Mouse (Mus musculus) heart, postnatal 0 days (tissue): ENCODE measurements at regions not wholly inside any gene's neighbourhood (a gene's known extent, or its start where the extent isn't known, plus 50 kb on each side); places are given as distances from the start of the nearest gene placed in this dataset.

ENCODE experiments used
- CTCF ChIP-seq: IDR thresholded peaks from 2 replicates; pipeline ENCODE4 v1.5.1; 2016; ENCODE audit warnings: antibody characterized with exemption, control low read depth, low read depth
- EP300 ChIP-seq: IDR thresholded peaks from 2 replicates; pipeline ENCODE4 v1.6.1; 2016; ENCODE audit warnings: antibody characterized with exemption, low read depth

DNA sequence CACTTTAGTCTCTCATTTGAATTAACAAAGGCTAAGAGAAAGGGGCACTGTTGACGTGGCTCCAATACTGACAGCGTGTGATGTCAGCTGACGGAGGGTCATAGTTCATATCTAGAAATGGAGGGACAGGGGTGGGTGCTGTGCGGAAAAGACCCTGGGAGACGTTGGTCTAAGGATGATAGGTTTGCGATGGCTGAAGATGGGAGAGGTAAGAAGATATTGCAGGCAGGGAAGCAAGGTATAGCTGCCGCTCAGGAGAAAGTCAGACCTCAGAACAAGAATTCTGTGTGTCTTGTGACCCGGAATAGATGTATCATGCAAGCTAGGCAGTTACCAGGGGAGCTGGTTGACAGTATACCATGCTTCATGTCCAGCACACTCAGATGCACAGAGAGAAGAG lies 130.8 kb upstream of the Lrig1 start:
- TF ChIP-seq CTCF (no peak), EP300 (no peak)
